18 mouse cellular contexts compared by ENCODE assay signal in the genomic region with DNA sequence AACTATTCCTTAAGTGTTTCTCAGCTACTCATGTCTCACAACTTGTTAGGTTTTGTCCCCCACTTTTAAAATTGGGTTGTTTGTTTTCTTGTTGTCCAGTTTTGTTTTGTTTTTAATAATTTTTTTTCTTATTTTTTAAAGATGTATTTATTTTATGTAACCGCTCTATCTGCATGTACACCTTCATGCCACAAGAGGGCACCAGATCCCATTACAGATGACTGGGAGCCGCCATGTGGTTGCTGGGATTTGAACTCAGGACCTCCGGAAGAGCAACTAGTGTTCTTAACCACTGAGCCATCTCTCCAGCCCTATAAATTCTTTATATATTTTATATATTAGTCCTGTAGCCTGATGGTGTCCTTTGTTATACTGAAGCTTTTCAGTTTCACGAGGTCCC. TPM values are rescaled to one million over a fixed set of nuclear protein-coding genes. Genes with fewer than 3 reads are reported as not detected.
A peak's percentile ranks its signal among the peaks of the same experiment; 100 is the strongest.
DNase-seq lines count a peak whose midpoint lies in the region; ATAC-seq and TF ChIP-seq lines count a peak whose summit lies in the region.
"Had no signal": no experiment of that assay in that cellular context is flagged by ENCODE, and none has a peak within 500 bp of the region (broad histone marks: within the 10 kb centered on the region; RNA-seq: fewer than 3 reads in every experiment).

No protein-coding gene starts in this region.

- H3K9ac ChIP-seq in intestine, postnatal 0 days (ENCODE audit: low read depth, low read length) = no peak overlapping the region
- H3K9ac ChIP-seq in intestine, embryonic 16.5 days (ENCODE audit: low read depth, low read length) = no peak overlapping the region
- no peak overlapping the region for H3K9ac ChIP-seq in neural tube, embryonic 15.5 days (replicated peaks)
- H3K9ac ChIP-seq: hindbrain, embryonic 15.5 days; limb, embryonic 12.5 days had no signal

- no peaks in the 10 kb centered on the region for H3K36me3 ChIP-seq in intestine, postnatal 0 days (ENCODE audit: control insufficient read depth, insufficient read depth)
- H3K36me3 ChIP-seq in intestine, embryonic 16.5 days (ENCODE audit: control insufficient read depth, insufficient read depth, low read length) = no peaks in the 10 kb centered on the region
- H3K36me3 ChIP-seq in neural tube, embryonic 15.5 days = no peaks in the 10 kb centered on the region
- H3K36me3 ChIP-seq: hindbrain, embryonic 15.5 days; limb, embryonic 12.5 days had no signal

- in situ Hi-C loops in Patski (cut with MboI; ENCODE audit: low pct_unique_long_range_greater_than_20kb) = loop anchor here (25.0 kb wide), 2 partner anchors 856 to 1031 kb away; partner anchors contain the start of gene Myb

- DNase-seq in neural tube, embryonic 10.5 days (ENCODE audit: extremely low spot score, low spot score) = peak; percentile 10
- DNase-seq in Patski (ENCODE audit: low read depth, low spot score) = no peak
- DNase-seq in thymus, postnatal 10 days (ENCODE audit: low spot score in 2 of 2) = no peak
- DNase-seq in spleen, adult 18-20 months = no peak
- DNase-seq: cerebellum, postnatal 25 days; kidney, postnatal 14 days; layer of hippocampus, postnatal 36 days; lung, adult 2 months; right cerebral cortex, adult 18-20 months had no signal

- no peak overlapping the region for H3K4me2 ChIP-seq in intestine, postnatal 0 days (replicated peaks; ENCODE audit: low read depth)
- no peak overlapping the region for H3K4me2 ChIP-seq in intestine, embryonic 16.5 days (ENCODE audit: low read depth, low read length)
- H3K4me2 ChIP-seq in neural tube, embryonic 15.5 days = no peak overlapping the region
- H3K4me2 ChIP-seq: hindbrain, embryonic 15.5 days; limb, embryonic 12.5 days had no signal

- no peak overlapping the region for H3K27ac ChIP-seq in intestine, postnatal 0 days (ENCODE audit: low read depth, low read length)
- no peak overlapping the region for H3K27ac ChIP-seq in intestine, embryonic 16.5 days (ENCODE audit: low read length)
- H3K27ac ChIP-seq in neural tube, embryonic 15.5 days (replicated peaks) = no peak overlapping the region
- H3K27ac ChIP-seq: hindbrain, embryonic 15.5 days; limb, embryonic 12.5 days had no signal

- H3K4me3 ChIP-seq in intestine, postnatal 0 days (ENCODE audit: low read depth, low read length) = no peak overlapping the region
- no peak overlapping the region for H3K4me3 ChIP-seq in intestine, embryonic 16.5 days (ENCODE audit: low read length)
- H3K4me3 ChIP-seq in neural tube, embryonic 15.5 days (replicated peaks) = no peak overlapping the region
- H3K4me3 ChIP-seq: hindbrain, embryonic 15.5 days; limb, embryonic 12.5 days; megakaryocyte, embryonic 14.5 days had no signal

- CTCF ChIA-PET in Patski (lab: Charles Lee) = no interaction called here

- no peaks in the 10 kb centered on the region for H3K9me3 ChIP-seq in intestine, postnatal 0 days (ENCODE audit: control insufficient read depth)
- H3K9me3 ChIP-seq in intestine, embryonic 16.5 days (ENCODE audit: control insufficient read depth, low read length) = no peaks in the 10 kb centered on the region
- no peaks in the 10 kb centered on the region for H3K9me3 ChIP-seq in neural tube, embryonic 15.5 days (replicated peaks)
- H3K9me3 ChIP-seq: hindbrain, embryonic 15.5 days; limb, embryonic 12.5 days; megakaryocyte, embryonic 14.5 days had no signal

- POLR2A ChIA-PET in Patski (lab: Charles Lee) = no interaction called here

- 91% methylated on average over 4 of the region's 4 CpGs for WGBS in intestine, postnatal 0 days
- WGBS in intestine, embryonic 16.5 days = 92% methylated on average over 4 of the region's 4 CpGs
- 97% methylated on average over 4 of the region's 4 CpGs for WGBS in neural tube, embryonic 15.5 days

- no peaks in the 10 kb centered on the region for H3K27me3 ChIP-seq in intestine, postnatal 0 days (replicated peaks; ENCODE audit: control insufficient read depth, insufficient read depth, low read length)
- no peaks in the 10 kb centered on the region for H3K27me3 ChIP-seq in intestine, embryonic 16.5 days (replicated peaks; ENCODE audit: control insufficient read depth, insufficient read depth, low read length)
- H3K27me3 ChIP-seq in neural tube, embryonic 15.5 days (replicated peaks) = no peaks in the 10 kb centered on the region
- H3K27me3 ChIP-seq in Patski = no peaks in the 10 kb centered on the region
- H3K27me3 ChIP-seq: hindbrain, embryonic 15.5 days; limb, embryonic 12.5 days had no signal

- H3K4me1 ChIP-seq in intestine, postnatal 0 days (replicated peaks; ENCODE audit: control insufficient read depth, insufficient read depth, low read length) = no peaks in the 10 kb centered on the region
- 0 out of 2 replicates have a peak, but pooled peaks cover 2% of the 10 kb centered on the region for H3K4me1 ChIP-seq in intestine, embryonic 16.5 days (ENCODE audit: control insufficient read depth, insufficient read depth, low read length)
- H3K4me1 ChIP-seq in neural tube, embryonic 15.5 days = no peaks in the 10 kb centered on the region
- H3K4me1 ChIP-seq: hindbrain, embryonic 15.5 days; limb, embryonic 12.5 days; megakaryocyte, embryonic 14.5 days had no signal

- no peak for ATAC-seq in intestine, postnatal 0 days
- no peak for ATAC-seq in intestine, embryonic 16.5 days
- ATAC-seq in neural tube, embryonic 15.5 days (ENCODE audit: low FRiP score) = no peak
- ATAC-seq in Patski = no peak

- TF ChIP-seq CTCF in intestine, postnatal 0 days (IDR thresholded peaks at IDR 0.05; ENCODE audit: low read depth) = peak; percentile 44
- peak; percentile 64 for TF ChIP-seq CTCF in Patski (IDR thresholded peaks at IDR 0.05)

RNA-seq across cellular contexts. Expression of gene 4930444G20Rik, which starts 49.3 kb away (rescaled TPM):
- polyA plus RNA-seq in intestine, postnatal 0 days (2015; fragmentation: Nextera tagmentation; extraction: Ambion mirVana) = not detected in 2 replicates
- not detected in 2 replicates for polyA plus RNA-seq in intestine, embryonic 16.5 days (2015; fragmentation: Nextera tagmentation; extraction: Ambion mirVana)
- not detected in 2 replicates for polyA plus RNA-seq in neural tube, embryonic 15.5 days (2015; fragmentation: Nextera tagmentation; extraction: Ambion mirVana)
- polyA plus RNA-seq in Patski (2021) = not detected
- polyA plus RNA-seq: embryonic facial prominence, embryonic 11.5 days; frontal cortex, adult 2 months; heart, embryonic 14.5 days; hindbrain, embryonic 15.5 days; limb, embryonic 12.5 days; lung, adult 2 months had no signal
